Mouse (Mus musculus) kidney, adult 2 months (tissue): Measurements from ENCODE around the gene Mthfd1.

Experiments used
- CTCF ChIP-seq: fragments of 200-500 bp; conservative IDR thresholded peaks from 2 replicates; pipeline ENCODE4 v1.5.1; 2011; ENCODE audit warnings: low read depth, mild to moderate bottlenecking, control low read depth, low read length, moderate library complexity, mixed read lengths; ENCODE audit not compliant: insufficient read depth, insufficient read length
- POLR2A ChIP-seq: fragments of 200-500 bp; IDR thresholded peaks from one replicate; pipeline ENCODE4 v1.6.1; 2011; ENCODE audit warnings: low read depth, low read length, control low read depth

- TF ChIP-seq CTCF (no peak), POLR2A (no peak)
These were observed 107.2 kb downstream of the Mthfd1 start for GRCm38 (mm10) chr12:76362303-76362676.
